Comparison of ENCODE assay signal across 39 mouse cellular contexts in genomic region chr2:158221446-158222084, GRCm38 (mm10). TPM values are rescaled to one million over a fixed set of nuclear protein-coding genes. Genes with fewer than 3 reads are reported as not detected.
DNase-seq lines count a peak whose midpoint lies in the region; ATAC-seq and TF ChIP-seq lines count a peak whose summit lies in the region.
"Had no signal": no experiment of that assay in that cellular context is flagged by ENCODE, and none has a peak within 500 bp of the region (broad histone marks: within the 10 kb centered on the region; RNA-seq: fewer than 3 reads in every experiment).

No protein-coding gene starts in this region.

- intact Hi-C loops in heart, postnatal 14 days (cut with DNase I) = no loop called here

- no peak for TF ChIP-seq CTCF in heart, postnatal 0 days (IDR thresholded peaks at IDR 0.05; ENCODE audit: low read depth)

- no peak overlapping the region for H3K4me2 ChIP-seq in heart, postnatal 0 days (ENCODE audit: low read depth, low read length)
- H3K4me2 ChIP-seq in limb, embryonic 15.5 days = no peak overlapping the region
- H3K4me2 ChIP-seq in hindbrain, embryonic 16.5 days (ENCODE audit: low read length) = no peak overlapping the region
- H3K4me2 ChIP-seq: heart, embryonic 12.5 days; hindbrain, embryonic 12.5 days; kidney, embryonic 15.5 days; midbrain, embryonic 13.5 days had no signal

- peaks cover 9% of the 10 kb centered on the region for H3K4me1 ChIP-seq in heart, postnatal 0 days (ENCODE audit: control insufficient read depth, insufficient read depth)
- H3K4me1 ChIP-seq in limb, embryonic 15.5 days = peaks cover 50% of the 10 kb centered on the region
- peaks cover 5% of the 10 kb centered on the region; the same call in 1 of the 2 replicates for H3K4me1 ChIP-seq in hindbrain, embryonic 16.5 days (ENCODE audit: control insufficient read depth, insufficient read depth, low read depth, low read length)
- H3K4me1 ChIP-seq: midbrain, embryonic 13.5 days had no signal

- no peak overlapping the region for H3K9ac ChIP-seq in heart, postnatal 0 days (replicated peaks; ENCODE audit: low read depth, low read length)
- H3K9ac ChIP-seq in limb, embryonic 15.5 days = no peak overlapping the region
- H3K9ac ChIP-seq in hindbrain, embryonic 16.5 days (ENCODE audit: low read depth, low read length) = no peak overlapping the region
- H3K9ac ChIP-seq: forebrain, postnatal 0 days; heart, embryonic 12.5 days; hindbrain, embryonic 12.5 days; kidney, embryonic 15.5 days; midbrain, embryonic 13.5 days had no signal

- H3K27ac ChIP-seq in heart, postnatal 0 days (ENCODE audit: low read depth) = no peak overlapping the region
- peak overlapping the region; percentile 95; the same call in 1 of the 2 replicates for H3K27ac ChIP-seq in limb, embryonic 15.5 days
- H3K27ac ChIP-seq in hindbrain, embryonic 16.5 days (ENCODE audit: low read depth, low read length) = no peak overlapping the region
- H3K27ac ChIP-seq: kidney, embryonic 15.5 days; left cerebral cortex, adult 2 months; midbrain, embryonic 13.5 days had no signal

- no peak overlapping the region for H3K4me3 ChIP-seq in heart, postnatal 0 days (ENCODE audit: low read depth, low read length)
- H3K4me3 ChIP-seq in limb, embryonic 15.5 days = no peak overlapping the region
- no peak overlapping the region for H3K4me3 ChIP-seq in hindbrain, embryonic 16.5 days (ENCODE audit: low read length)
- H3K4me3 ChIP-seq: erythroblast, embryonic 14.5 days; heart, embryonic 12.5 days; hindbrain, embryonic 12.5 days; kidney, embryonic 15.5 days; left cerebral cortex, adult 2 months; midbrain, embryonic 13.5 days had no signal

- TF ChIP-seq EP300 in heart, postnatal 0 days (IDR thresholded peaks at IDR 0.05; ENCODE audit: low read depth) = no peak

- no peaks in the 10 kb centered on the region for H3K9me3 ChIP-seq in heart, postnatal 0 days (replicated peaks; ENCODE audit: control insufficient read depth, low read length)
- H3K9me3 ChIP-seq in limb, embryonic 15.5 days = no peaks in the 10 kb centered on the region
- H3K9me3 ChIP-seq in hindbrain, embryonic 16.5 days (ENCODE audit: control insufficient read depth, low read length) = no peaks in the 10 kb centered on the region
- H3K9me3 ChIP-seq: heart, embryonic 12.5 days; hindbrain, embryonic 12.5 days; kidney, embryonic 15.5 days; midbrain, embryonic 13.5 days had no signal

- H3K27me3 ChIP-seq in heart, postnatal 0 days (ENCODE audit: control insufficient read depth, insufficient read depth, low read length) = no peaks in the 10 kb centered on the region
- no peaks in the 10 kb centered on the region for H3K27me3 ChIP-seq in limb, embryonic 15.5 days
- no peaks in the 10 kb centered on the region for H3K27me3 ChIP-seq in hindbrain, embryonic 16.5 days (replicated peaks; ENCODE audit: control insufficient read depth, insufficient read depth, low read length)
- H3K27me3 ChIP-seq: hindbrain, embryonic 12.5 days; kidney, embryonic 15.5 days; midbrain, embryonic 13.5 days had no signal

- no peaks in the 10 kb centered on the region for H3K36me3 ChIP-seq in heart, postnatal 0 days (replicated peaks; ENCODE audit: control insufficient read depth, insufficient read depth, low read length)
- H3K36me3 ChIP-seq in limb, embryonic 15.5 days = peaks cover 32% of the 10 kb centered on the region
- H3K36me3 ChIP-seq in hindbrain, embryonic 16.5 days (ENCODE audit: control insufficient read depth, insufficient read depth, low read length) = no peaks in the 10 kb centered on the region
- H3K36me3 ChIP-seq: heart, embryonic 12.5 days; hindbrain, embryonic 12.5 days; kidney, embryonic 15.5 days; midbrain, embryonic 13.5 days had no signal

- DNase-seq in heart, postnatal 0 days (ENCODE audit: low spot score) = no peak
- DNase-seq in heart, postnatal 14 days = no peak
- DNase-seq in testis, postnatal 10 days (ENCODE audit: low spot score) = peak; percentile 60
- DNase-seq in testis, postnatal 14 days (ENCODE audit: low spot score) = no peak
- no peak for DNase-seq in lung, adult 18-20 months
- DNase-seq: adrenal gland, adult 2 months; adrenal gland, postnatal 36 days; cerebellum, adult 18-20 months; cerebellum, postnatal 10 days; forebrain, postnatal 0 days; gastrocnemius, postnatal 14 days; heart, adult 18-20 months; heart, postnatal 10 days; kidney, adult 18-20 months; kidney, postnatal 25 days; liver; lung, postnatal 36 days; thymus, adult 18-20 months; thymus, postnatal 36 days had no signal

- 0 out of 2 replicates have a peak, but pooled peaks have one; percentile 26 for ATAC-seq in heart, postnatal 0 days (ENCODE audit: insufficient read depth, low read depth)
- no peak for ATAC-seq in limb, embryonic 15.5 days (ENCODE audit: insufficient number of reproducible peaks, low FRiP score, low TSS enrichment, low read depth)
- ATAC-seq in hindbrain, embryonic 16.5 days = no peak
- ATAC-seq: activated CD4-positive, CD25-positive, alpha-beta regulatory T cell, adult 4 months; forebrain, postnatal 0 days; midbrain, embryonic 13.5 days had no signal

- WGBS in heart, postnatal 0 days = 85% methylated on average over 9 of the region's 9 CpGs
- 84% methylated on average over 9 of the region's 9 CpGs for WGBS in limb, embryonic 15.5 days
- 88% methylated on average over 9 of the region's 9 CpGs for WGBS in hindbrain, embryonic 16.5 days

RNA-seq across cellular contexts. Expression of gene D630003M21Rik, which starts 7.5 kb away (rescaled TPM):
- total RNA-seq in heart, postnatal 0 days (2014; rRNA removed; ENCODE audit: low replicate concordance) = 2.0 and 2.4 TPM in 2 replicates
- polyA plus RNA-seq in heart, postnatal 0 days (2015; fragmentation: Nextera tagmentation; extraction: Ambion mirVana) = 2.1 and 2.5 TPM in 2 replicates
- 1 to 10 TPM; 7.0 to 7.4 TPM for total RNA-seq in heart, postnatal 14 days (2021)
- polyA plus RNA-seq in limb, embryonic 15.5 days (2015; fragmentation: Nextera tagmentation; extraction: Ambion mirVana) = 12.0 and 12.2 TPM in 2 replicates
- 1.9 and 2.1 TPM in 2 replicates for polyA plus RNA-seq in hindbrain, embryonic 16.5 days (2015; fragmentation: Nextera tagmentation; extraction: Ambion mirVana)
- total RNA-seq: megakaryocyte-erythroid progenitor cell, adult 5-6 weeks; monocyte, adult 5-6 weeks had no signal
- polyA plus RNA-seq: activated CD4-positive, CD25-positive, alpha-beta regulatory T cell, adult 4 months had no signal

RNA-seq across cellular contexts. Expression of gene Bpi, which starts 36.3 kb away (rescaled TPM):
- not detected in 2 replicates for total RNA-seq in heart, postnatal 0 days (2014; rRNA removed; ENCODE audit: low replicate concordance)
- not detected in 2 replicates for polyA plus RNA-seq in heart, postnatal 0 days (2015; fragmentation: Nextera tagmentation; extraction: Ambion mirVana)
- not detected for total RNA-seq in heart, postnatal 14 days (2021)
- not detected in 2 replicates for polyA plus RNA-seq in limb, embryonic 15.5 days (2015; fragmentation: Nextera tagmentation; extraction: Ambion mirVana)
- not detected in 2 replicates for polyA plus RNA-seq in hindbrain, embryonic 16.5 days (2015; fragmentation: Nextera tagmentation; extraction: Ambion mirVana)
- total RNA-seq: adrenal gland, adult 2 months; adrenal gland, postnatal 36 days; forebrain, postnatal 0 days; gastrocnemius, postnatal 14 days; heart, adult 18-20 months; heart, postnatal 10 days; layer of hippocampus, adult 18-20 months; layer of hippocampus, postnatal 10 days; left cerebral cortex, adult 2 months; left cerebral cortex, postnatal 25 days; megakaryocyte-erythroid progenitor cell, adult 5-6 weeks; monocyte, adult 5-6 weeks had no signal
- polyA plus RNA-seq: activated CD4-positive, CD25-positive, alpha-beta regulatory T cell, adult 4 months; adrenal gland, adult 2 months; brain, embryonic 14.5 days; cortical plate, adult 2 months; embryonic facial prominence, embryonic 14.5 days; erythroblast, embryonic 14.5 days; forebrain, embryonic 11.5 days; forebrain, postnatal 0 days; heart, embryonic 12.5 days; hindbrain, embryonic 12.5 days; liver, embryonic 16.5 days; lung, embryonic 16.5 days; midbrain, embryonic 13.5 days had no signal
